Mouse (Mus musculus) heart, adult 10 weeks (tissue): ENCODE results near the gene Krt16. TPM values are rescaled to one million over a fixed set of nuclear protein-coding genes. Genes with fewer than 3 reads are reported as not detected.

Experiments
- polyA plus RNA-seq: library from polyadenylated mRNA; stranded (reverse); fragments of 350-450 nt; fragmentation: Illumina TruSeq; extraction: RNeasy Lipid Tissue Mini Kit (QIAGEN cat#74804); gene quantifications from one replicate; pipeline ENCODE4 v1.2.3, GENCODE M21; 2014; ENCODE audit warnings: low read depth, low replicate concordance

Krt16 gene
- polyA plus RNA-seq, result not detected

DNA sequence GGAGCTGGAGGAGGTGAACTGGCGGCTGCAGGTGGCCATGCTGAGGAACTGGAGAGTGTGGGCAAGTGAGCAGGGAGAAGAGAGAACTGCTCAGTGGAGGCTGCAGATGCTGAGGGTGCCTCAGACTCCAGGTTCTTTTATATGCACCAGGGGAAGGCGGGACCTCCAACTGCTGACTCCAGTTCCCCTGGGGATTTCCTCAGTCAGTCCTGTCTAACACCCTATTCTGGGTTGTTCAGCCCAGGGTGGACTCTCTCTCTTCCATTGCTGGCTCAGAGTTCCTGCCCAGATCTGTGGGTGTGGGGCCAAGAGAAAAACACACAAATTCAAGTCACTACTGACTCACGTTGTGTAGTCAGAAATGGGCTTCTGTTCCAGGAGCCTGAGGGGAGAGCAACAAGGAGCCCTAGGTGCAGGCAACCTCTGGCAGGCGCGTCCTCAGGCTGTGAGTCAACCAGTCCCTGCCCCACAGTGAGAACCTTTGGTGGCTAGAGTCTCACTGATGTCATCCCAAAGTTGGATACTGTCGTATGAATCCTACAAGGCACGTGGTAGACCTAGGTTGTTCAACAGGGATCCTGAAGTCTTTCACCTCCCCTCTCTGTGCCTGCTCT, at the start of gene Krt16:
Krt16 (minus strand) TSS at position 51 of the 614 bp plus-strand sequence.

DNA sequence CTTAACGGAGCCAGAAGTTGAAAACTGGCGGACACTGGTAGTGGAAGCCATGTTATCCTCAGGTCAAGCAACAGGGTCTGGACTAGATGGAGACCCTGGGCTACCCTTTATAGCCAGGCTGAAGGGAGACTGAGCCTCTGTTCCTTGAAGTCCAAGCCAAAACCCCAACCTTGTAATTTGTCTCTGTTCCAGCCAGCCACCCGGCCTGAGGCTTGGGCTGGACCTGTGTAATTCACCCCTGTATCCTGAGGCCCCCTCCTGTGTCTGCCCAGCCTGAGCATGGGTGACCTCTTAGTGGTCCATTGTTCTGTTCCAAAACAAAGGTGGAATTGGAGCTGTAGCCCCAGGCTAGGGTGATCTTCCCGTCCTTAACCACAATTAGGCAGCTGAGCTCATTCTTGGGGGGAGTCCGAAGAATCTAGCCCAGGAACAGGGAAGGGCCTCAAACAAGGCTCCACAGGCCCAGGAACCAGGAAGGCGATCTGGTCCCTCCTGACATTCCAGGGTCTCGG, 21.2 kb upstream of the Krt16 start, which contains the start of gene Krt42:
Krt42 (minus strand) TSS at position 51 of the 512 bp plus-strand sequence.

DNA sequence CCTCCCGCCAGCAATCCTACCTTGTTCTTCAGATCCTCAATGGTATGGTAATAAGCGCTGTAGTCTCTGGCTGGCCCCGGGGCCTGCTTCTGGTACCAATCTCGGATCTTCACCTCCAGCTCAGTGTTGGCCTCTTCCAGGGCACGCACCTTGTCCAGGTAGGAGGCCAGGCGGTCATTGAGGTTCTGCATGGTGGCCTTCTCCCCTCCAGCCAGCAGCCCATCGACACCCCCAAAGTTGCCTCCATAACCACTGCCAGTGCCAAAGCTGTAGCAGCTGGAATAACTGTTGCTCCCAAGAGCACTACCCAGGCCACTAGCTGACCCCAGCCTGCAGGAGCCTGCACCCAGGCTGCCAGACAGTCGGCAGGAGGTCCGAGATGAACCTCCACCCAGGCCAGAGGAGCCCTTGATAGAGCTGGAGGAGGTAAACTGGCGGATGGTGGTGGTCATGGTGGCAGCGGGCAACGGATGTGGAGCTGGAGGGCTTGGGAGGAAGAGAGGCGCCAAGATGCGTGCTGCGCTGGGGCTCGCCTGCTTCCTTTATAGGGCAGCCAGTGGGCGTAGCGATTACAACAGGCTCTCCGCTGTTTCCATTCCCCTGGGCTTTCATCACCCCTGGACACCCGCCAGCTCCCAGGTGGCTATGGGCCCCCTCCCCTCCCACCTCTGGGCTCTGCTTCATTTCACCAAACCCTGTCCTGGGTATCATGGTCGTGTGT, 12.0 kb upstream of the Krt16 start, which contains the start of gene Krt17:
Krt17 (minus strand) TSS at position 516 of the 721 bp plus-strand sequence.

DNA sequence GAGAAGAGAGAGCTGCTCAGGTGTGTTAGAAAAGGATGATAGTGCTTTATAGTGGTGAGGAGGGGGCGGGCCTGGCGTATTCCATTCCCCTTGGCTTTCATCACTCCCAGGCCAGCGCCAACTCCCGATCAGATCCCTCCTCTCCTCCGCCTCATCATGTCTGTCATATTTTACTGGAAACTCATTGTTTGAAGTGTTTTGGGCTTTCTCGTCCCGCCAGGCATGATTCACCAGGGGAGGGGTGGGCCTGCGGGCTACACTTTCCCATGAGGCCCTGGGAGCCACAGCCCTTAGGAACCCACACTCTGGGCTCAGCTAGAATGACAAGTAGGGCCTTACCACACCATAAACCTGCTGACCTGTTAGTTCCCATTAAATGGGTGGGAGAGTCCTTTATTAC, 41.2 kb downstream of the Krt16 start, which contains the start of gene Krt14:
Krt14 (minus strand) TSS at position 51 of the 400 bp plus-strand sequence.

Other genes starting within 250 kb of the Krt16 start
- gene Krt33a, start 232.7 kb downstream of the Krt16 start, polyA plus RNA-seq, result not detected
- gene Krt33b, start 219.0 kb downstream of the Krt16 start, polyA plus RNA-seq, result not detected
- gene Krt34, start 207.3 kb downstream of the Krt16 start, polyA plus RNA-seq, result not detected
- gene Krt31, start 198.4 kb downstream of the Krt16 start, polyA plus RNA-seq, result not detected
- not detected for gene Krt32, start 160.7 kb downstream of the Krt16 start, polyA plus RNA-seq
- not detected for gene Krt35, start 152.7 kb downstream of the Krt16 start, polyA plus RNA-seq
- gene Krt36, start 143.3 kb downstream of the Krt16 start, polyA plus RNA-seq, result not detected
- gene Krt13, start 127.3 kb downstream of the Krt16 start, polyA plus RNA-seq, result not detected
- not detected for gene Krt15, start 113.0 kb downstream of the Krt16 start, polyA plus RNA-seq
- 7.3 TPM for gene Krt19, start 100.2 kb downstream of the Krt16 start, polyA plus RNA-seq
- gene Krt9, start 55.7 kb downstream of the Krt16 start, polyA plus RNA-seq, result not detected
- gene Krt14, start 41.4 kb downstream of the Krt16 start, polyA plus RNA-seq, result not detected
- gene Krt17, start 12.1 kb upstream of the Krt16 start, polyA plus RNA-seq, result not detected
- gene Krt42, start 21.0 kb upstream of the Krt16 start, polyA plus RNA-seq, result not detected
- 1,167 TPM for gene Eif1, start 71.0 kb upstream of the Krt16 start, polyA plus RNA-seq
- not detected for gene Gast, start 85.5 kb upstream of the Krt16 start, polyA plus RNA-seq
- 1.4 TPM for gene Hap1, start 107.2 kb upstream of the Krt16 start, polyA plus RNA-seq
- 166 TPM for gene Jup, start 148.9 kb upstream of the Krt16 start, polyA plus RNA-seq
- 34.0 TPM for gene P3h4, start 165.9 kb upstream of the Krt16 start, polyA plus RNA-seq
- 24.7 TPM for gene Fkbp10, start 166.8 kb upstream of the Krt16 start, polyA plus RNA-seq
- 42.9 TPM for gene Nt5c3b, start 192.9 kb upstream of the Krt16 start, polyA plus RNA-seq
- gene Klhl10, start 193.0 kb upstream of the Krt16 start, polyA plus RNA-seq, result 0.45 TPM
- 4.8 TPM for gene Klhl11, start 223.8 kb upstream of the Krt16 start, polyA plus RNA-seq